Mouse (Mus musculus) c-Kit-positive CD71-positive TER-119-positive erythroid progenitor cells, embryonic 14.5 days (primary cell): Measurements from ENCODE around the gene Ankle1.

Source experiments
- DNase-seq: peaks from one replicate; pipeline ENCODE4 v3.0.0-alpha.2; 2013; ENCODE audit warnings: low spot score

Ankle1 gene

GRCm38 (mm10) chr8:71381971-71382961, 23.5 kb upstream of the Ankle1 start:
- DNase-seq = no peak

DNA sequence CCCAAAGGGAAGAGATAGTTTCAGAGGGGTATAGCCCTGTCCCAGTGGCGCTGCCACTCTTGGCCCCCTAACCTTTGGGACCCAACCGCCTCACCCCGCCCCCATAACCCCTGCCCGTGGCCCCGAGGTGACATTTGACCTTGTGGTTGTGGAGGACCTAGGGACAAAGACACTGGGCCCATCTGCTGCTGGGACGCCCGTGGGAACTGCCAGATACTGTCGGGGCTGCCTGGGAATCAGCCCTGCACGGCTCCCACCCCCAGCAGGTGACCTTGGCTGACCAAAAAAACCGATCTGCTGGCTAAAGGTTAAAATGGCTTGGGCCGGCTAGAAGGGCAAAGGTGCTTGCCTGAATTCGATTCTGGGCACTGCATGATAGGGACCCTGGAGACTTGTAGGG, 22.4 kb upstream of the Ankle1 start:
- no peak for DNase-seq

DNA sequence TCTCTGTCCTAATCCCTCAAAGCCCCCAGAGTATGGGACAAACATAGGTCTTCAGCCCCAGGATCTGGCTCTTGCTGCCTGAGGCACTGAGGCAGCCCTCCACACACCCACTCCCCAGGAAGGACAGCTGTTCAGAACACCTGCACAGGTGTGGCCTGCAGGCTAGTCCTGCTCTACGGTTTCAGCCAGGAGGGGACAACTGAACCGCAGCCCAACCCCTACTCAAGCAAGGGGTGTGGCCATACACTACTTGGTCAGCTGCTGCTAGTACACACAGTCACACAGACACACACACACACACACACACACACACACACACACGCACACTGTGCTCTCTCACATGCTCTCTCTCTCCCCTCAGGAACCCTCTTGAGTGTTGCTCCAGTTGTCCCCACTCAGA, 21.9 kb upstream of the Ankle1 start:
- no peak for DNase-seq

GRCm38 (mm10) chr8:71385212-71385835, 20.5 kb upstream of the Ankle1 start:
- no peak for DNase-seq

DNA sequence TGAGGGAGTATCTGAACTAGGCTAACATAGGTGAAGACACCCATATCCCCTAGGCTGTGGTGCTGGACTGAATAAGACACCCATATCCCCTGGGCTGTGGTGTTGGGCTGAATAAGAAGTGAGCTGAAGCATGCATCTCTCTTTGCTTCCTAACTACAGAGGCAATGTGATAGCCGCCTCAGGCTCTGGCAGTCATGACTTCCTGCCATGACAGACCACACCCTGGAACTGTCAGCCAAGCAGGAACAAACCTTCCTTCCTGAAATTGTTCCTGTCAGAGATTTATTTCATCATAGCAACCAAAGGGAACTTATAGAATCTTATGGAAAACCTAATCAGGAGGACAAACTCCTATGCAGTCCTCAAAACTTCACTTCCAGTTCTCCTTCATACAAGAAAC, 17.5 kb upstream of the Ankle1 start:
- no peak for DNase-seq

DNA sequence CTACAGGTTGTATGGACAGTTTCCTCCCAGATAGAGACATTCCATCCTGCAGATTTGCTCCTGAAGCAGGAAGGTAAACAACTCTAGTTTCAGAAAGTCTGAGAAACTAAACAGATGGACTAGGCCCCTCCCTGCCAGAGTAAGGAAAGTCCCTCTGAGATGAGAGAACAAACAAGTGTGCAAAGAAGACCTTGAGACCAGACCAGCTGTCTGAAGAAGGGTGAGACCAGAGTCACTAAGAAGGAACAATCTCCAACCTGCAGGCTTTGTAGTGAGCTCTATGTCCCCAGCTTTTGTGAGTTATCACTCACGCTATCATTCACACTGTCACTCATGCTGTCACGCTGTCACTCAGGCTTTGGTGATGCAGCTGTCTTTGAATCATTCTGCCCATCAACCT, 14.1 kb upstream of the Ankle1 start:
- no peak for DNase-seq

DNA sequence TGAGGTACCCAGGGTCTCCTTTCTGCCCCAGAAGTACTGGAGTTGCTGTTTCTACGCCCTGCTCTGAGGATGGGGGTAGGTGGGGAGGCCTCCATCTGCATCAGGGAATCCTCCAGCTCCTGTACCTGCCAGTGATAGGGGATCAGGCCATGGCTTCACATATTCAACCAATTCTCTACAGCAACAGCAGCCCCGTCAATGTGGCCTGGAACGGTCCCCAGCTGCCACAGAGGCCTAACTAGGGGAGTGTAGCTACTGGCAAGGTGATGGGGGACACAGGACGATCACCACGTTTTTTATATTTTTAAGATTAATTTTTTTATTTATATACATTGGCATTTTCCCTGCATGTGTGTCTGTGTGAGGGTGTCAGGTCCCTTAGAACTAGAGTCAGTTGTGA, 13.4 kb upstream of the Ankle1 start:
- DNase-seq = no peak

DNA sequence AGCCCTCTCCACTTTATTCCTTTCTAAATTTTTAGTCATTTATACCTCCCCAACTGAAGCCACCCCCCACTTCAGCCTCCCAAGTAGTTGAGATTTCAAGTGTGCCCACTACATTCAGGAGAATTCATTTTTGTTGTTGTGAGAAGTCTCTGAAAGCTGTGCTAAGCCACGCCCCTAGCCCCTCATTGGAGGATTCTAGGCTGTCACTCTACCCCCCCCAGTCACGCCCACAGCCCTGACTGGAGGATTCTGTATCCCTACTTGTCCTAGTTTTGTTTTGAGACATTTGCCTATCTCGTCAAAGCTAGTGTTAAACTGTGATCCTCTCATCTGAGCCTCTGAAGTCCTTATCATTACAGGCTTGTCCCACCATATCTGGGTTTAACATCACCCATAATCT, 12.9 kb upstream of the Ankle1 start:
- DNase-seq = no peak

GRCm38 (mm10) chr8:71394481-71394880, 11.3 kb upstream of the Ankle1 start:
- no peak for DNase-seq

- no peak for DNase-seq
Observed at GRCm38 (mm10) chr8:71395071-71395470, 10.7 kb upstream of the Ankle1 start.

- no peak for DNase-seq
Observed at GRCm38 (mm10) chr8:71395629-71396028, 10.2 kb upstream of the Ankle1 start, which contains the start of gene Ushbp1. Gene Ushbp1, minus strand, starts transcription at chr8:71395802.

- peak; percentile 94 for DNase-seq
Observed at GRCm38 (mm10) chr8:71396639-71397305, 9.0 kb upstream of the Ankle1 start, which contains the start of gene Babam1. Gene Babam1, plus strand, starts transcription at chr8:71396861.

DNA sequence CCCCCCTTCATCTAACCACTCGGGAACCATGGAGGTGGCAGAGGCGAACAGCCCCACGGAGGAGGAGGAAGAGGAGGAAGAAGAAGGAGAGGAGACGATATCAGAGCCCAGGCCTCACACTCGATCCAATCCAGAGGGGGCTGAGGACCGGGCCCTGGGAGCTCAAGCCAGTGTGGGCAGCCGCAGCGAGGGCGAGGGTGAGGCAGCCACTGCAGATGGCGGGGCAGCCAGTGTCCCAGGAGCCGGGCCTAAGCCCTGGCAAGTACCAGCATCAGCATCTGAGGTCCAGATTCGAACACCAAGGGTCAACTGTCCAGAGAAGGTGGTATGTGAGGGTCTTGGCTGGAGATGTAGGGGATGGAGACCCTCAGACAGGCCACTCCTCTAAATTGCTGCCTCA, 8.1 kb upstream of the Ankle1 start:
- no peak for DNase-seq

- DNase-seq = no peak
Observed at GRCm38 (mm10) chr8:71400826-71401225, 5.0 kb upstream of the Ankle1 start.

GRCm38 (mm10) chr8:71401454-71401853, 4.4 kb upstream of the Ankle1 start:
- DNase-seq = no peak

DNA sequence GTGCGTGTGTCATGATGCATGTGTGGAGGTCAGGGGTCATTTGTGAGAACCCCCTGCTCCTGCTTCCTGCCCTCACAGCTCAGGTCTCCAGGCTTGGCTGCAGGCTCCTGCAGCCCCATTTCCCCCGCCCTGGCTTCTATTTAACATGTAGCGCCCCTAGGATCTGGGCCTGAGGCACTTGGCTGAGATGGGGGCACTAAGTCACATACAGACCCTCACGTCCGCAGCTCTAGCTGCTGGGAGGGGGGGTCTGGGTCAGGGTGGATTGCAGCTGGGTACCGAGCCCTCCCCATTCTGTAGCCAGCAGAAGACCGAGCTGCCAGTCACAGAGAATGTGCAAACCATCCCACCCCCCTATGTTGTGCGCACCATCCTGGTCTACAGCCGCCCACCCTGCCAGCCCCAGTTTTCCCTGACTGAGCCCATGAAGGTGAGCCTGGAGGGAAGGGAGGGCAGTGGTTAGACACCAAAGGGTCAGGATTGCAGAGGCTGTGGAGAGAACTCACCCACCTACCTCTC, 3.3 kb upstream of the Ankle1 start:
- no peak for DNase-seq

DNA sequence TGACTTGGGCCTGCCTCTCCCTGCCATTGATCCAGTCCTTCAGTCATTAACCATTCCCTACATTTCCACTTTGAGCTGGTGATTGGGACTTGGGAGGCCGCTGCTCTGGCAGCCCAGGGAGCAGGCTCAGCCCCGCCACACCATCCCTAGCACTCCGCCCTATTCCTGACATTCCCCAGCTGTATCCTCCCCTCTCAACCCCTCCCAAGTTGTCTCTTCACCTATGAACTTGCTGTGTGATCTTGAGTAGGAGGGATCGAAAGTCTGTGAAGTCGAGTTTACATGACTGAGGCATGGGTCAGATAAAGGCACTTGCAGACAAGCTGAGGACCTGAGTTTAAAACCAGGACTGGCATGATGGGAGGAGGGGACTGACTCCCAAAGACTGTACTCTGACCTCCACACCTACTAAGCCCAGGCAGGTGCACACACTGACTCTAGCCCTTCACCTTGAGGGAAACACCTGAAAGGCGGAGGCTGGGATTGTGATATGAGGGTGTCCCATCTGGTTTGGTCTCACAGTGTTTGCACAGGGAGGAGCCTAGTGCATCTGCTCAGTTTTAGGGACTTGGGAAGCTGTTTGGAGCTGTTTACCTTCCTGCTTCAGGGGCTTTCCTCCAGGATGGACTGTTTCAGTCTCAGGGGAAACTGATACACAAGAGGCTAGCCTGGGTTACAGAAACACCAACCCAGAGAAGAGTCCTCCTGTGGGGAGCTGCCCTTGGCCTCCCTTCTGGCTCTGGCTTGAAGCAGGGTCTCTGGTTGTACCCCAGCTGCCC, 2.5 kb upstream of the Ankle1 start:
- no peak for DNase-seq

- DNase-seq = no peak
Observed at GRCm38 (mm10) chr8:71404011-71404410, 1.8 kb upstream of the Ankle1 start.

DNA sequence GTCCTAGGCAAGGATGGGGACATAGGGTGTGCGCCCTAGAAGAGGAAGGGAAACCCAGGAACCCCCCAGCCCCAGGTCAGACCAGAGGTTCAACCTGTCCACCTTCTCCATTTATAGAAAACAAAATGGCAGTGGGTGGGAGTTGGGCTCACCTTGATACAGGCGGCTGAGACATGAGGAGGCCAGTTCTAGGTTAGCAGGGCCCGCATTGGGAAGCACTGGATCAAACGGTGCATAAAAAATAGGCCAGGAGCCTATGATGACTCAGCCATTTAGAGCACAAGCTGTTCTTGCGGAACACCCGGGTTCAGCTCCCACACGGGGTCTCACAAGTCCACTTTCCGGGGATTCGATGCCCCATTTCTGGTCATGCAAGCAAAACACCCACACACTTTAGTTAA, 859 bp upstream of the Ankle1 start:
- DNase-seq = peak; percentile 33

DNA sequence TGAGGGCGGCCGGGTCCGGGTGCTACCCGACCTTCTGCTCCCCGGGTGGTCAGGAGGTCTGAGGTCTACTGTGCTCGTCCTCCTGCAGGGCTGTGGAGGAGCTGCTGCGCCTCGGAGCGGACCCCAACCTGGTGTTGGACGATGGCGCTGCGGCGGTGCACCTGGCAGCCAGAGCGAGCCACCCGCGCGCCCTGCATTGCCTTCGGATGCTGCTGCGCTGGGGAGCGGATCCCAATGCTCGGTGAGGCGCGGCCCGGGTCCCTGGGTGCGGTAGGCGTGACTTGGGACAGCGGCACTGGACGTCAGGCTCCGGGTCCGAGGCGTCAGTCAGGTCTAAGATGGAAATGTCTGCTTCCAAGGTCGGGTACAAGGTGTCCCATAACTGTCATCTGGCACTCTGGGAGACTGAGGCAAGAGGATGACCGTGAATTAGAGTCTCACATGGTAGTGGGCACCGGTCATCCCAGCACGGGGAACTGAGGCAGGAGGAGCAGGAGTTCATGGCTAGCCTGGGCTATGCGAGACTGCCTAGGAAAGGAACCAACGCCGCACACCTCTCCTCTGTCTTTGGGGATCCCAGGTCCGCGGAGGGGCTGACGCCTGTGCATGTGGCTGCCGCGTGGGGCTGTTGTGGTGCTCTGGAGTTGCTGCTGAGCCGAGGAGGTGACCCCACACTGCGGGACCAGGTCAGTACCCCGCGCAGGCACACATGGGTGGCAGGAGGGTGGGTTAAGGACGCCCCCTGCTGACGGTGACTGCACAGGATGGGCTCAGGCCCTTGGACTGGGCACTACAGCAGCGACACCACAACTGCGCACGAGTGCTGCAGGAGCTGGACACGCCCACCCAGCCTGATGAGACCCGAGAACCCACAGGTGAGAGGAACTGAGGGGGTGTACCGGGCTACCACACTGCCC, 547 bp downstream of the Ankle1 start:
- DNase-seq = peak; percentile 72

GRCm38 (mm10) chr8:71407441-71407840, 1.6 kb downstream of the Ankle1 start:
- DNase-seq = no peak
